Mouse (Mus musculus) liver, postnatal 0 days (tissue): ENCODE data around the gene Olfr1508.

Source experiments
- CTCF ChIP-seq: sonication (generic); IDR thresholded peaks from 2 replicates; pipeline ENCODE4 v1.5.1; 2016; ENCODE audit warnings: antibody characterized with exemption, low read depth
- EP300 ChIP-seq: IDR thresholded peaks from 2 replicates; pipeline ENCODE4 v1.6.1; 2016; ENCODE audit warnings: antibody characterized with exemption, low read depth, mild to moderate bottlenecking

GRCm38 (mm10) chr14:52451138-52451537 is 16.2 kb downstream of the Olfr1508 start:
- TF ChIP-seq CTCF (no peak), EP300 (no peak)
